Mouse (Mus musculus) thymus, adult 2 months (tissue): ENCODE data around the gene Homer1. TPM values are rescaled to one million over a fixed set of nuclear protein-coding genes. Genes with fewer than 3 reads are reported as not detected.

Experiments
- DNase-seq: peaks from one replicate; pipeline ENCODE4 v3.0.0; 2021
- H3K27ac ChIP-seq: fragments of 200-500 bp; 2 replicates; pipeline ENCODE4 v1.5.1; 2012; ENCODE audit warnings: low read length, control low read depth; ENCODE audit not compliant: control insufficient read depth, insufficient read depth
- H3K27me3 ChIP-seq: fragments of 200-500 bp; 2 replicates; pipeline ENCODE4 v1.6.1; 2012; ENCODE audit warnings: mild to moderate bottlenecking, low read length, moderate library complexity, mixed read lengths; ENCODE audit not compliant: control insufficient read depth, insufficient read depth
- H3K36me3 ChIP-seq: fragments of 200-500 bp; 2 replicates; pipeline ENCODE4 v1.6.1; 2012; ENCODE audit warnings: mild to moderate bottlenecking, low read length, moderate library complexity; ENCODE audit not compliant: control insufficient read depth, insufficient read depth
- H3K4me1 ChIP-seq: fragments of 200-500 bp; replicated peaks from 2 replicates; pipeline ENCODE4 v1.6.1; 2012; ENCODE audit warnings: low read length; ENCODE audit not compliant: control insufficient read depth, insufficient read depth
- H3K4me3 ChIP-seq: fragments of 200-500 bp; 2 replicates; pipeline ENCODE4 v1.5.1; 2012; ENCODE audit warnings: mild to moderate bottlenecking, low read length, control low read depth, moderate library complexity; ENCODE audit not compliant: control insufficient read depth, insufficient read depth
- CTCF ChIP-seq: fragments of 200-500 bp; IDR thresholded peaks from 2 replicates; pipeline ENCODE4 v1.5.1; 2012; ENCODE audit warnings: mild to moderate bottlenecking, control low read depth, low read length, moderate library complexity, borderline replicate concordance; ENCODE audit not compliant: control insufficient read depth, poor library complexity, insufficient read depth; ENCODE audit errors: extremely low read depth
- POLR2A ChIP-seq: fragments of 200-500 bp; IDR thresholded peaks from 2 replicates; pipeline ENCODE4 v1.6.1; 2012; ENCODE audit warnings: mild to moderate bottlenecking, low read length, control low read depth, moderate library complexity; ENCODE audit not compliant: control insufficient read depth, poor library complexity, insufficient read depth; ENCODE audit errors: extremely low read depth
- WGBS: fragments of 180-500 bp; shearing (Covaris S2); methylation state at CpG from one replicate; pipeline ENCODE4 v1.1.7; 2018; 5-methylcytosine and 5-hydroxymethylcytosine counted together
- polyA plus RNA-seq: library from polyadenylated mRNA; depleted of rRNA; stranded (reverse); fragments of >200 nt; gene quantifications from 2 replicates; pipeline ENCODE4 v1.2.3, GENCODE M21; 2012; rRNA removed

The Homer1 gene
- polyA plus RNA-seq, 1 experiment, result 2.5 TPM

DNA sequence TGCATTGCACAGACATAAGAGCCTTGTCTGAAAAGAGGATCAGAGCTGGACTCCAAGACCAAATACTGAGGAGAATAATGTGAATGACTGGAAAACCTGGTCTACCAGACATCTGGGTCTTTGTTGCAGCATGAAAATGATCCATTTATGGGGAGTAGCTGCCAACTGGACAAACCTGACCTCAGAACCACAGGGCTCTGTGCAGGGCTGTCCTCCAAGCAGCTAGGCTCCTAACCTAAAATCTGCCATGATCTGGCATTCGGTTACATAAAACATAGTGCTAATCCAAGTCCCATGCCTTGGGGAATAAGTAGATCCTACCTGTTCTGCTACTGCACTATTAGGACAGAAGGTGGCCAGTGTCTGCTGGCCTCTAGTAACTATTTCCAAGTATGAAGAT, 129.8 kb downstream of the Homer1 start:
- no peak for DNase-seq
- Histone ChIP-seq H3K27me3 (no peaks in the 10 kb centered on the region), H3K4me3 (no peak overlapping the region), H3K4me1 (no peaks in the 10 kb centered on the region), H3K36me3 (0 out of 2 replicates have a peak, but pooled peaks cover 3% of the 10 kb centered on the region), H3K27ac (no peak overlapping the region)
- 94% methylated on average over 1 of the region's 1 CpGs for WGBS
- no peak for TF ChIP-seq CTCF
- TF ChIP-seq POLR2A, result no peak

DNA sequence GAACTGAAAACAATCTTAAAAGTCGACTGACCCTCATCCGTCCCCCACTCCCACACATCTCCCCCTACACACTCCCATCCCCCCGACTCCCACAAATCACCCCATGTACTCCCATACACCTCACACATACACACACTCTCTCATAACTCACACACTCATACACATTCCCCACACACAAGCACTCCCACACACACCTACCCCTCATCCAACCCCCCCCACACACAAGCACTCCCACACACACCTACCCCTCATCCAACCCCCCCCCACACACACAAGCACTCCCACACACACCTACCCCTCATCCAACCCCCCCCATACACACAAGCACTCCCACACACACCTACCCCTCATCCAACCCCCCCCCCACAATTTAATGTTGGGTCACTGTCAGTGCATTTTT, 140.7 kb downstream of the Homer1 start:
- Histone ChIP-seq H3K4me1 (no peaks in the 10 kb centered on the region), H3K36me3 (peaks cover 23% of the 10 kb centered on the region), H3K4me3 (no peak overlapping the region), H3K27ac (no peak overlapping the region), H3K27me3 (no peaks in the 10 kb centered on the region)
- no peak for TF ChIP-seq CTCF
- no peak for TF ChIP-seq POLR2A
- DNase-seq, result no peak
- 97% methylated on average over 3 of the region's 3 CpGs for WGBS

DNA sequence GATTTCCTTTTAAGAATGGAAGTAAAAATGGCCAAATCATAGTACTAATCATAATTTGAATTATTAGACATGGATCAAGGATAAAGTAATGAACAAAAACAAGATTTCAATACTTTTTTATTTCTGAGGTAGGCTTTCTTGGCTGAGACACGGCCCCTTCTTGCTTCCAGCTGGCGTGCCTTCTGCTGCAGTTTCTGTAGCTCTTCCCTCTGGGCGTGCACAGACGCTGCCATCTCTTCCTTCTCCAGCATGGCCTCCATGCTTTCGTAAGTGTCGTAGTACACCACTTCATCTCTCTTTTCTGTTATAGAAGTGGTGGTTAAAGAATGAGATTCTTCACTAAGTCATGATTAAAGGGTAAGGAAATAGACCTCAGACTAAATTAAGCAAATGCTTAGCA, 153.8 kb downstream of the Homer1 start:
- WGBS, result 98% methylated on average over 6 of the region's 6 CpGs
- Histone ChIP-seq H3K4me1 (no peaks in the 10 kb centered on the region), H3K27me3 (no peaks in the 10 kb centered on the region), H3K27ac (no peak overlapping the region), H3K4me3 (no peak overlapping the region), H3K36me3 (peaks cover 32% of the 10 kb centered on the region)
- TF ChIP-seq CTCF (no peak), POLR2A (no peak)
- no peak for DNase-seq

Other genes starting within 250 kb of the Homer1 start
- 0.32 and 1.5 TPM in 2 replicates for gene Cmya5, start 154.9 kb upstream of the Homer1 start, polyA plus RNA-seq
- 29.2 and 29.7 TPM in 2 replicates for gene Tent2, start 107.2 kb upstream of the Homer1 start, polyA plus RNA-seq
- gene Jmy, start 200.2 kb downstream of the Homer1 start, polyA plus RNA-seq, result 9.2 and 12.6 TPM in 2 replicates